Mouse (Mus musculus) adipocyte (in vitro differentiated cells): Measurements from ENCODE around the gene Sp6.

Experiments used
- DNase-seq: peaks from one replicate; pipeline ENCODE4 v3.0.0-alpha.2; 2016; ENCODE audit warnings: low spot score

The Sp6 gene

GRCm38 (mm10) chr11:97013121-97013670 is at the start of gene Sp6:
Sp6 (plus strand) TSS chr11:97013394.
- DNase-seq = no peak

DNA sequence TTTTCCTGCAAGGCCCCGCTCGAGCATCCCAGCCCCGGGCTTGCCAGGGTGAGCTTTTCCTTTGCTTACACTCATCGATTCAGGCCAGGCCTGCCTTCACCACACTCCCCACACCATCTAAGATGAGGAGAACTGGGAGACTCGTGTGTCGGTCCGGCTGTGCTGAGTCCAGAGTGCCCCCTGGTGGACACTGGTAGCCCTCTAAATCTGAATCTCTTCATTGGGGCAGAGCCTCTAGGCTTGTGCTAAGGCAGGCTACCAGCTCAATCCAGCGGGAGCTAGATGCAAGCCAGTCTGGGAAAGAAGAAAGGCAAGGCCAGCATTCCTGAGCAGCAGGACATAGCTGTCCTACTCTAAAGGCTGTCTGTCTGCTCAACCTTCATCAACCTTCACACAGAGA is 49.6 kb upstream of the Sp6 start:
- peak; percentile 96 for DNase-seq

DNA sequence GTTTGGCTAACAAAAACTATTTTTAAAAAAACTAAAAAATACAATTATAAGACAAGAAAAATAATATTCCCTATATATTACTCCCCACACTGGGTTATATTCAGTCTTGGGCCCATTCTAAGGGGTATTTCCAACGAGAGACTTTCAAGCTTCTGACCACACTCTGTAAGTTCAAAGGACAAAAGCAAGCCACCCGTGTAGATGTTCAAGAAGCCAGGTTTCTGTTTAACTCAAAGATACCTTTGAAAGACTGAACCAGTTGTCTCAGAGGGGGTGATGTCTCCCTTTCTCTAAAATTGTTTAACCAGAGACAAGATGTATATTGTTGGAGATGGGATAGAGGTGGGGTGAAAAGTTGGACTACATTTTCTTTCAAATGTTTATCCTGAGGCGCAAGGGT is 47.0 kb upstream of the Sp6 start:
- DNase-seq = no peak

- DNase-seq = peak; percentile 45
Observed at GRCm38 (mm10) chr11:96966914-96967543, 46.2 kb upstream of the Sp6 start.

DNA sequence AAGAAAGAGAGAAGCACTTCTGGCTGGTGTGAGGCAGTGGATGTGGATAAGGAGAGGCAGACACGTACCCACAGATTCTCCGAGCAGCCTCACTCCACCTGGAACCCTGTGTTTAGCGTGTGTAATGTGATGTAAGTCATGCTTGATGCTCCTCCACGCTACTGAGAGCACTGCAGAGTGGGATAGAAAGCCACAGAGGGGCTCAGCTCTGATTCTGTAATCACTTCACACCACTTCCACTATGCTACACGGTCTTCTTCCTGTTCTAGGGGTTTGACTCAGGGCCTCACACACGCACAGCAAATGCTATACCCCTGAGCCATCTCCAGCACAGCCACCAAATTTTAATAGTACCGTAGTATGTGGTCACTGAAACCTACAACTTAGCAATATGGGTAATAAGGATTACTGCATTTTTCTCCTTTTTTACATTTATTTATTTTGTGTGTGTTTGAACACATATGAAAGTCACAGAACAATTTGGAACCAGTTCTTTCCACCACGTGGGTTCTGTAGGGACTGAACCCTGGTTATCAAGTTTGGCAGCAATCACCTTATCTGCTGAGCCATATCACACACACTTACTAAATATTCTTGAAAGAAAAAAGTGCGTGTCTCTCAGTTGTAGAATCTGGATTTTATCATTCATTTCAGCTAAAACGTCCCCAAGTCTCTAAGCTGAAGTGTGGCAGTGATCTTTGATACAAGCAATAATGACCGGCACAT is 45.5 kb upstream of the Sp6 start:
- DNase-seq = no peak

DNA sequence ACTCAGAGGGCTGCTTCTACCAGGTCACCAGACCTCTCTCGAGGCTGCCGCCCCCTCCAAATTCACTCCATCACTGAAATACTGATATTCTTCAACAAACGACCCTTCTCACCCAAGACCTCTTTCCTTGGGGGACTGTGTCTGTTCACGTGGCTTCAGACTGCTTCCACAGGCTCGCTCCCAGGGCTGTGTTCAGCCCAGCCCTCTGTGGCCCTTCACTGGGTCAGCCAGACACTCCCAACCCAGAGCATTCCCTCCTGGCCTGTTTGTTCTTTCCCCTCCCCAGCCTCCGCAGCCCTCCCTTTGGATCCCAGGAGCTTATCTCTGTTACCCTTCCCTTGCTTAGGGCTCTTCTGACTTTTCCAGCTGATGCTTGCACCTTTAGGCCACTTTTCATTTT is 44.7 kb upstream of the Sp6 start:
- DNase-seq = no peak

- DNase-seq = peak; percentile 72
Observed at GRCm38 (mm10) chr11:96969280-96969722, 43.9 kb upstream of the Sp6 start.

DNA sequence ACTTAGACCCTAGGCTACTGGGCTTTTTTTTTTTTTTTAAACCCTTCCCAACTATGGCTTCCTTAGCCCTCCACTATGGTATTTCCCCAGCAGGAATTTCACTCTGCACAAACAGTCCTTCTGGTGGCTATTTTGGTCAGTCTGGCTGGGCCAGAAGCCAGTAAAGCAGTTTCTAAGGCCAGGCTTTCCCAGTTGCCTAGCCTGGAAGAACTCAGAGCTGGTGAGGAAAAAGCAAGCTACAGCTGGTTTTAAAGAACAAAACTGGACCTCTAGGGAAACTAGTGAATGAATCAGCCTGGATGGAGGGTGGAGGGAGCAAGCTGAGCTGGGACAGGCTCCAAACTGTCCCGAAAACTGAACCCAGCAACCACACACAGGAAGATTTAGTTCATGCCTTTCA is 43.4 kb upstream of the Sp6 start:
- DNase-seq = peak; percentile 94

DNA sequence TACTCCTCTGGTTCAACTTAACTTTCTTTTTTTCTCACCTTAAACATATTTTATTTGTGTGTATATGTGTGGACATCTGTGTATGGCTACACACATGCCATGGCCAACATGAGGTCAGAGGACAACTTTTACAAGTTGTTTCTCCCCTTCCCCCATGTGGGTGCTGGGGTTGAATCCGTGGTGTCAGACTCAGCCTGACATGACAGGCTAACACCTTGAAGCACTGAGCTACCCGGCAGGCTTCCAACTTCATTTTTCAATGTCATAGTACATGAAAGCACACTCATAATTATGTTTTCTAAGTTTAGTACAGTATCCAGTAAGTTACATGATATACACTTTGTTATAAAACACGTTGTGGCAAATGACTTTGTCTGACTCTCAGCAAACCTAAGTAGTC is 42.9 kb upstream of the Sp6 start:
- DNase-seq = no peak

GRCm38 (mm10) chr11:96972906-96973305 is 40.3 kb upstream of the Sp6 start:
- DNase-seq = peak; percentile 66

GRCm38 (mm10) chr11:96973426-96973964 is 39.7 kb upstream of the Sp6 start:
- peak; percentile 57 for DNase-seq

DNA sequence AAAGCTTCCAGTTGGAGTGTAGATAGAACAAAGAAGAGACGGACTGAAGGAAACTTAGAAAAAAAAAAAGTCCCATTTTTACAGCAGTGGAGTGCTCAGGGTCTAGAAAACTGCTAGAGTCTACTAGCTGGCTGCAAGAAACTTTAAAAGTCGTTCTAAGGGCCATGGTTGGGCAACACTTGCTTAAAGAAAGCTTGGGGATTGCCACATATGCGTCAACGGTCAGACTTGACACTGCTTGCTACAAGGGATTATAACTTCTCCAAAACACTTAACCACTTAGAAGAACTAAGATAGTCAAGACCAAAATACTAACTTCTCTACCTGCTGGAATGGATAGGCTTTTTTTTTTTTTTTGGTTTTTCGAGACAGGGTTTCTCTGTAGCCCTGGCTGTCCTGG is 38.4 kb upstream of the Sp6 start:
- peak; percentile 91 for DNase-seq

DNA sequence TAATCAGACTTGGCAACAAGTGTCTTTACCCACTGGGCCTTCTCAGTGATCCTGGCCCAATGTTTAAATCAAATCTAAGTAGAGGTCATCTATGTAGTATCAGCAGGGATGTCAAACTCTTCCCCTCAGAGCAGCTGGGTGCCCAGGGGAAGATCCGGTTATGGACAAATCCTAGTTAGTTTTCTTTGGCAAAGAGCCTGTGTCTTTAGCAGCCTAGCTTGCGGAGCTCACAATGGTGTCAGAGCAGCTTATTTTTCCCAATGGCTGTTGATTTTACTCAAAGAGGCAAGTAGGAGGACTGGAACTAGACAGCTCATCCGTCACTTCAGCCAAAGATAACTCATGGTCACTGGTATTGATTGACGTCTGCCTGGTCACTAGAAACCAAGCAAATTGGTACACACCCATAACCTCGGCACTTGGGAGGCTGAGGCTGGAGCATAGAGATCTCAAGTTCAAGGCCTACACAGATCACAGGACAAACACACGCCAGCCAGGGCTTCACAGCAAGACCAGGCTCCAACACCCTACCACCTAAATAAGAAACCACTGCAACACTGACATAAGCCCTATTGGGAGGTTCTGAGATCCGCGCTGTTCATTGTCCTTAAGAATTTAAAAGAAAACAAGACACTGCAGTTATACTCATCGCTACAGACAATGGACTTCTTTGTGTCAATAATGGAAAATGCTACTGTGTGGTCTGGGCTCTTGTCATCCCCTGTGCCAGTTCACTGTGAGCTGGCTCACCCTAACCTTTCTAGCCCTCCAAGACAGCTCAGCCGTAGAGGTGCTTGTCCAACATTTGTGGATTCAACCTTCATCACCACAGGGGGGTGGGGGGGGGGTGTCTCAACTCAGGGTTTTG is 37.4 kb upstream of the Sp6 start:
- peak; percentile 86 for DNase-seq

DNA sequence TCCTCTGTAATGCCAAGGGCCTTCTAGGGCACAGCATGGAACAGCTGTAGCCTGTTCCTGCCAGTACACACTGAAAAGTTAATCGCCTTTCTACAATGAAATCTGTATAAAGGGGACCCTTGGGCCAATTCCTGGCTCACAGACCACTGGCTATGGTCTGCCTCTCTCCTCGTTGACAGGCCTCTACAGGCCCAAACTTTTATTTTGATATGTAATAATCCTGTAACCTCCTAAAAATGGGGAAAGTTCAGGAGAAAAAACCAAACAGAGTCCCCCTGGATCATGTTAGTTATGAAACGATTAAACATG is 36.9 kb upstream of the Sp6 start:
- peak; percentile 77 for DNase-seq

DNA sequence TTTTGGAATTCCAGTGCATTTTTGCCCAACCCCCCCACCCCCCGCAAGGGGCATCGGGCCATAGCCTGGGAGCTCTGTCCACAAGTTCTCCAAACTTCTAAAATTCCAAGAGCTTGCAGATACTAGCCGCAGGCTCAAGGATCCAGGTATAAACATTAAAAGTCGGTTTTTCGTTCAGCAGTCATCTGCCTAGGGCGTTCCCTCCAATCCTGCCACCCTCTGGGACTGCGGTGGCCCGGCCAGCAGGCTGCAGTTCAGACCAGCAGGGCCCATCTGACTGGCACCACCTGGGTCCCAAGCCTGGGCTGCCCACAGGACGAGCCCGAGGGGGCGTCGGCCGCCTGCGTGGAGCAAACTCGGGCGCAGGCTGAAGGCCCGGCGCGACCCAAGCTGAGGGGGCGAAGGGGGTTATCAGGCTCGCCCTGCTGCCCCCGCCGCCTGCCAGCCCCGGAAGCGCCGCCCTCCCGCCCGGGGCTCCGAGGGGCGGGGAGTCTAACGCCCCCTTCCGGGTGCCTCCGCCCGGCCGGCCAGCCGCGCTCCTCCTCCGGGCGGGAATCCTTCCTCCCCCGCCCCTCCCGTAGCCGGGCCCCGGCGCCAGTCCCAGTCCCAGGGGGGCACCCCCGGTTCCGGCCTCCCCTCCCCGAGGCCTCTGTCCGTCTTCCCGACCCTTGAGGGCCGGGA is 36.1 kb upstream of the Sp6 start:
- peak; percentile 84 for DNase-seq

- DNase-seq = peak; percentile 100
Observed at GRCm38 (mm10) chr11:96977606-96978400, 35.4 kb upstream of the Sp6 start.

DNA sequence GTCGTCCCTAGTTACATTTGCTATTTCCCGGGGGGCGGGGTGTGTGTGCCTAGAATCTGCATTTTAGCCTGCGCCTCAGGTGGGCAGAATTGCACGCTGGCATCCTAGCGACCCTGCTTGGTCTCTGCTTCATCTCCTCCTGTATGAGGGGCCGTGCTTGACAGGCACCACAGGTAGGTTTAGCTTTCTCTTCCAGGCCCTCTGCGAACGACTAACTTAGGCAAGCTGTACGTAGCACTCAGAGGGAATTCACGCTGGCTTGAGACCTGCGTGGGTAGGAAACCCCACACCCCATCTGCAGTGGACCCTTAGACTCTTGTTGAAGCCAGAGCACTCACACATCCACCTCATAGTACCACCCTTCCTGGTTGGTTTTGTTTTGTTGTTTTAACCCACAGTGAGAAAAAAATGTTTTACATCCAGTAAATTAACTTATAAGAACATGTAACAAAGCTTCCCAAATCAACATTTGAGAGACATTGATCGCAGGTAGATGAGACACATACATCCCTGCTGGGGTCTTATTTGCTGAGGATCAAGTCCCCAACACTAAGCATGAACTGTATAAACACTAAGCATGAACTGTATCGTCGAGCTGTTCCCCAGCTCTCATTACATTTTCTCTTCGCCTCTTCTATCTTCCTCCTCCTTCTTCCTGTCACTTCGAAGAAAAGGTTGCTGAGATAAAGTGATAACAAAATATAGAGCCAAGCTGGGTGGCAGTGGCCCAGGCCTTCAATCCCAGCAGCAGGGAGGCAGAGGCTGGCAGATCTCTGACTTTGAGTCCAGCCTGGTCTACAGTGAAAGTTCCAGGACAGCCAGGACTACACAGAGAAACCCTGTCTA is 34.6 kb upstream of the Sp6 start:
- DNase-seq = no peak

DNA sequence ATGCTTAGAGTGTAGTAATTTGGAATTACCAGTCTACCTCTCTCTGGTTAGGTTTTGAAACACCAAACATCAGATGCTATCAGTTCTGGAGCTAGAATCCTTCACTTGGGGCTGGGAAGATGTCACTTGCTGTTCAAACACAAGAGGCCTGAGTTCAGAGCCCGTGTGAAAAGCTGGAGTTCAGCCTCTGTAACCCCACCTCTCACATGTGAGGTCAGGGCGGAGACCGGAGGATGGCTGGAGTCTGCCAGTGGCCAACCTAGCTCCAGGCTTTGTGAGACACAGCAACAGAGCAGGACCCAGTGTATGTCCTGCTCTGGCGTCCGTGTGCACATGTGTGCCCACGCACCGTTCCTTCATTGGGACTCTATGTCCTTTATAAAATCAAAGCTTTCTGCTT is 33.9 kb upstream of the Sp6 start:
- no peak for DNase-seq

- no peak for DNase-seq
Observed at GRCm38 (mm10) chr11:96980021-96980420, 33.2 kb upstream of the Sp6 start.

- no peak for DNase-seq
Observed at GRCm38 (mm10) chr11:96981461-96981860, 31.7 kb upstream of the Sp6 start.
